Mouse (Mus musculus) embryo, embryonic 10.5 days (tissue): ENCODE measurements at regions not wholly inside any gene's neighbourhood (a gene's known extent, or its start where the extent isn't known, plus 50 kb on each side); places are given as distances from the start of the nearest gene placed in this dataset.

Source experiments
- DNase-seq: peaks from one replicate; pipeline ENCODE4 v3.0.0-alpha.2; 2015; ENCODE audit warnings: low spot score

DNA sequence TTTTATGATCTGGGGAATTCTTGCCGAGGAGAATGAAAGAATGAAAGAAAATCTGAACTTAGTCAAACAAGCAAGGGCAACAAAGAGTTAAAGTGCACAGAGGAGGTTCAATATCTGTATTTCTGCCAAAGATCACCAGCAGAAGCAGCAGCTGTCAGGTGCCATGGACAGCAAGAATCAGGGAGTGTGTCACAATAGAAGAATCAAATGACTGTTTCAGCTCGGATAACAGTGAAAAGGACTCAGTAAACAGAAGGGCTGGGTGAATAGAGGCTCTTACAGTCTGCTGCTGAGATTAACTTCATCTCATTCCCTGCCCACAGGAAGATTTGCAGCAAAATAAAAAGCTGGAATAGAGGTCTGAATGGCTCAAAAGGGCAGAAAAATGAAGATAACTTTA, 495.3 kb upstream of the Gm5415 start:
- DNase-seq: peak; percentile 36

DNA sequence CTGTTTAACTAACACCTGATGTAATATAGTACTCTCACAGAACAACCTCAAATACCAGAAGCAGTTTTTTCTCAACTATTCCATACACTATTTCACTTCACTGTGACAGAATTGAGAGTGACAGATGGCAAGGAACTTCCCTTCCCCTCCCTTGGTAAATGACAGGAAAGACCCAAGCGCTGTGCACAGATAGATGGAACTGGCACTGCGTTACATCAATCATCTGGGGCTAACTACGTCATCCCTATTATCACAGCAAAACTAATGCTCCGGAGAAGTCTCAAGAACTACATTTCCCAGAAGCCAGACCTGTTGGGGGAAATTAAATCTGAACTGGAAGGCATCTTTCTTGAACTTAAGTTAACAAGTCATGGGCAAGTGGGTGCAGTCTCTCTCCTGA, 493.6 kb upstream of the Gm5415 start:
- no peak for DNase-seq

DNA sequence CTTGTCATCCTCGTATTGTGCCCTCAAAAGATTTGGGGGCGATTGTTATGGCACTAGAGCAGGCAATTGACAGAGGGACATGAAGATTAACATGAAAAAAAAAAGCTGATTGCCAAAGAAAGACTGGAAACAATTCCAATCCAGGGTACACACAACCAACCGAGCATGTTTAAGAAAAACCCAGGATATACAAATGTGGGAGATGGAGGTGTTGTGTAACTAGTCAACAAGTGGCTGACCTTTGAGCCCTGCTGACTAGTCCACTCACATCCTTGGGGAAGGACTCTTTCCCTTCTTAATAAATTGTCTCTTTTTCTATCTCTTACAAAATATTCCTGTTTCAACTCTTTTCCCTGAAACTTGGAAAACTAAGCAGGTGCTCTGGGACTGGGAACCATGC, 484.9 kb upstream of the Gm5415 start:
- DNase-seq: no peak

DNA sequence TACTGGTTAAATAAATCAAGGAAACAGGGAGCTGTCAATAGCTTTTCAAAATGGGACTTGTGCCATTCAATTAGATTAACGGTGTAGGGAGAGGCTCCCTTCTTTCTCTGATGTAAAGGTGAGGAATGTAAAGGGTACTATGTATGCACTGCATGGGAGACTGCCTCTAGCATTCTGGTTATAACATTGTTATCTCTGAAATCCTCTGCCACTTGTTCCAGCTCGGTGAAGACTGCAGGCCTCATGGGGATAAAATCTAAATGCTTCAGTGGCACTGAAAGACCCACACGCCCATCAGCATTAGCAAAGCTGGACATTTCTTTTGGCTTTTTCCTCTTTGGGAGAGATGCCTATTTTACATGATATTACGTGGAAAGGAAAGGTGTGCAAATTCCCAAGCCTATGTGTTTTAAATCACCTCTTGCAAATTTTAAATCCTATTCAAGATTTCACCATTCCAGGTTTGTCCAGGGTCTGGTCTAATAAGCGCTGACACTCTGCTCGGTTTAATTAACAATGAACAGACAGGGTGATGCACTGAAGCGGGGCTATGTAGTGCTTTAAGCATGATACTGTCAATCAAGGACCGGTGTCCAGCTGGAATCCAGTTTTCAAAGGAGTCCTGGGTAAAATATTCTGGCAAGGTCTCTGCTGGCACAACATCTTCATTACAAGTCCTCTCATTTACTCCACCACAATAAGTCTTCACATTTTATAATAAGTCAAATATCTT, 479.8 kb upstream of the Gm5415 start:
- DNase-seq: peak; percentile 8

DNA sequence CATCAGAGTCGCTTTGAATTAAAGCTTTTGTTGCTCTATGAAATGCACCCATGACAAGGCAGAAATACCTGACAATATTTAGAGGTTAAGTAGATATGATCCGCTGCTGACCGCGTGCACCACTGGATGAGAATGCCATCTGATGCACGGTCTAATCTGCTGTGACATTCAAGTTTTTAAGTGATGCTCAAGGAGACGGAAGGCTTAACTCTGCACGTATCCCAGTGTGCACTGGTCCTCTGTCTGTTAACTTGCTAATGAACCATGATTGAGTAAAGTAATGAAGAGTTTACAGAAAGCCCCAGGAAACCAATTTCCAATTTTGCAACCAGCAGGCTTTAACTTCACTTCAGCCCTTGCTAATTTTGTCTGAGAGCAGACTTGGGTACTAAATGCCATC, 478.3 kb upstream of the Gm5415 start:
- DNase-seq: peak; percentile 8

DNA sequence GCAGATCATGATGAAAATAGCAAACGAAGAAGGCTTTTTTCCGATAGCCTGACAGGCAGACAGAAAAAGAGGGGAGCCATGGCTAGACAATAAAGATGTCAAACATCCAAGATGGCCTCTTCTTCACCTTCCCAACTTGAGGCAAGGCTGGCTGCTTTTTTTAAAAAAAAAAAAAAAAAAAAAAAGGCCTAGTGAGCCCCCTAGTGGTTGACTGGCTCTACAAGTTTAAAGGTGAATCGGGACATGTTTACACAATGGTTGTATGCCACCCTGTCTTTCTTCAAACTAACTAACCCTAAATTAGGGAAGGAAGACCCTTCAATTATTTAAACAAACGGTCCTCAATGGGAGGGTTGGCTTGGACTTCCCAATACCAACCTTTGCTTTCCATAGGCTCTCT, 475.8 kb upstream of the Gm5415 start:
- DNase-seq: peak; percentile 7

DNA sequence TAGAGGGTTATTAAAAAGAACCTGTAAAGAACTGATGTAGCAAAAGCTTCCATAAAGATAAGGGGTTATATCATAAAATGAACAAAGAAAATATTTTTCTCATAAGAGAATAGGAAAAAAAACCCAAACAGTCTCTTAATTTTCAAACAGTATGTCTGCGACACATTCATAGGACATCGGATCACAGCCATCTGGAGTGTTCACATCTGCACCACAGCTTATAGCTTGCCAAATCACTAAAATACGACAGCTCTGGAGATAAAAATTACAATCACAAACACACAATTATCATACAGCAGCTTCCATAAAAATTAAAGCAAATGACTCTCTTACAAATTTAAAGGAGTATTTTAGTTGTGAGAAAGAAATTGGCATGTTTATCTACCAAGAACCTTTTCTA, 456.9 kb upstream of the Gm5415 start:
- no peak for DNase-seq

DNA sequence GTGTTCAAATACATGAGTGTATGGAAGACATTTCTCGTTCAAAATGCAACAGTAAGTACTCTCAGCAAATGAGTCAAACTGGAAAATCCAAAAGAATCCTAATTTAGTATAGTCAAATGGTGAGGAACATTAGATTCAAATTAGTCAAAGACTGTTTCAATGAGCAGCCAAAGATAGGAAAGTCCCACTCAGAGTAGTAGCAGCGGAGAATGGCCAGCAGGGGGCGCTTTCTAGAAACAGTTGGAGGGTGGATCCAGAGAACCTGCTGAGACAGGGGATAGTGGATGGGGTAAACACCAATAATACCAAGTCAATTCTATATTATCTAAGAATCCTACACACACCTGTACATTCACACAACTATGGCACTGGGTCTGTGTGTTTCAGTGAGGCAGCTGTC, 417.9 kb upstream of the Gm5415 start:
- DNase-seq: no peak

DNA sequence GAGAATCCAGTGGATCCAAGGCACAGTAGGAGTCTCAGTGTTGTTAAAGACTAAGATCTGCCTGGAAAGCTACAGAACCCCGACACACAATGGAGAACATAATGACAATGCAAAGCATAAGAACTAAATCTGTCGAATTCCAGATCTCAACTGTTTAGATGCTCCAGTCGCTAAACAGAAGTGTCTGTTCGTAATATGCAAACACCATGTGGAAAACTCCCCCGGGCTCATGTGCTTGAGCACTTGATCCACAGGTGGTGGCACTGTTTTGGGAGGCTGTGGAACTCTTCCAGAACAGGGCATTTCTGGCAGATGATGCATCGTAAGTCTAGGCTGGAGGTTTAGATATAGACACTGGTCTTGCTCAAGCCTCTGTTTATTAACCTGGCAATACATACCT, 412.2 kb upstream of the Gm5415 start:
- no peak for DNase-seq

DNA sequence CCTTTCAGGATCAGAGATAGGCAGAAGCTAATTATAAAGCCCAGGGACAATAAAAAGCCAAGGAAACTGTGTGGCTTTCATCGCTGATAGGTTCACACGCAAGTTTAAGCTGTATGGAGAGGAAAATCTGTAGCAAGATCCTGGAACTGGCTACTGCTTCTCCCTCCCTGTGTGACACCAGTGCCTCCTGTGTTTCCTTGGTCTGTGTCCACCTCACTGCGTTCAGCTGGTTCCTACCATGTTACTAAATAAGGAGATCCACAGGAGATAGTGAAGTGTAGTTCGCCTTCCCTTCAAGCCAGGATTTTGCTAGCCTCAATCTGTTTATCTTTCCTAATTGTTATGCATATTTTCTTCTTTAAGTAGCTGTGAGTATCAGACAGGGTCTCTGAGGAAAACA, 399.2 kb upstream of the Gm5415 start:
- no peak for DNase-seq

DNA sequence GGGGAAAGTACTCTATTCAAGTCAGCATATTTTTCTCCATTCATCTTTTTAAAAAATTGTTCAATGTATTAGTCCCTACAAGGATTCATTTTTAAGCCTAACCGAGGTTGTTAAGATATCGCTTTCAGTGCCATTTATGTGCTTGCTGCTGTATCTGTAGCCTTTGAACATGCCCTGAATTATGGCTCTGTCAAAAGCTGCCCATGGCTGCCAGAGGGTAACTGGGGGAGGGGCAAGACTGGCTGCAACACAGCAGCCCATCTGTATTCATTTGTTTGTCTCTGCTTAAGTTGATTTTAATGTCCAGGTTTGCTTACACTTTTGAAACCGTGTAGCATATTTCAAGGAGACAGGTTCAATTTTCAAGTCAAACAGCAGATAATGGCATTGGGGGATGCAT, 383.3 kb upstream of the Gm5415 start:
- peak; percentile 17 for DNase-seq

DNA sequence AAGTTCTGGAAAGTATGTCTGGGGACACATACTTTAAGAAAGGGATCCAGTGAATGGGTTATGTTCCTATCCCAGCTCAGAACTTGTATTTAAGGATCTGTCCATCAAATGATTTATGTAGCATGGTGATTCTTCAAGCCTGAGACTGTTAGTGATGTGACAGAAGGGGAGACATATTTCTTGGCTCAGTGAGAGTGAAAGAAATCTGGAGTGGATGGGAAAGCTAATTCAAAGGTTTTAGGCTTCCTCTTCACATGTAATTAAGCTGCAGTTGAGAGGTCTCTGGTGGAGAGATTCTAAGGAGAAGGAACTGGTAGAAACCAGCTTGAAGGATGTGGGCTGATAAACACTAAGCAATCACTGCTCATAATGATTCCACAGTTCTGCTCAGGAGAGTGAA, 355.3 kb upstream of the Gm5415 start:
- DNase-seq: no peak

DNA sequence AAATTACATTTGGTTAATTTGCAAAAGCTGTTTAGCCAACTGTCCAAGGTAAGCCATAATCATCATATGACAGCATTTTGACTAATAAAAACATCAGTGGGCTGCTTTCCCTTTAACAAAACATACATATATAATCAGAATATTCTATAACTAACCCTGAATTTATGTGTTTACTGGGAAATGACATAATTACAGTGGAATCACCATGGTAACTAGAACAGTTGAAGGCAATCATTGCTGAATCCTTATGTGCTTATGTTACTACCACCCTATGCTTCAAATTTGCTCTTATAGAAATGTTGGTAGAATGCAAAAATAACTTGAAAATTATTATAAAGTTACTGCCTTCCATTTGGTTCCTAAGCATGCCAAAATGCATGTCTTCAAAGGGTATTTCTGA, 340.6 kb upstream of the Gm5415 start:
- DNase-seq: no peak

DNA sequence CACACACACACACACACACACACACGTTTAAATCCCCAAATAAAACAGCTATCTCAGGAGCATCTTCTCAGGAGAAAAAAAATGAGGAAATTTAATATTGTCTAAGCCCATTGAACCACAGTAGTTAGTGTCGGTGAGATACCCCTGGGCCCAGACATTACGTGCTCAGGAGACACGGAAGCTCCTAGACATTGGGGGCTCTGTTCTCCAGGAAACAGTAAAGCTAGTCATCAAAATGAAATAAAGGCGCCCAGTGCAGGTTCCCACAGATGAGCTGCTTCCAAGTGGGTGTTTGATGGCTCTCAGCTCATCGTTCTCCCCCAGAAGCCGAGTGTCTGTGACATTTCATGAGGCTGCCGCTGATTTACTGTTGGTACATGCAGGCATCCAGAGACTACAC, 325.8 kb upstream of the Gm5415 start:
- no peak for DNase-seq

DNA sequence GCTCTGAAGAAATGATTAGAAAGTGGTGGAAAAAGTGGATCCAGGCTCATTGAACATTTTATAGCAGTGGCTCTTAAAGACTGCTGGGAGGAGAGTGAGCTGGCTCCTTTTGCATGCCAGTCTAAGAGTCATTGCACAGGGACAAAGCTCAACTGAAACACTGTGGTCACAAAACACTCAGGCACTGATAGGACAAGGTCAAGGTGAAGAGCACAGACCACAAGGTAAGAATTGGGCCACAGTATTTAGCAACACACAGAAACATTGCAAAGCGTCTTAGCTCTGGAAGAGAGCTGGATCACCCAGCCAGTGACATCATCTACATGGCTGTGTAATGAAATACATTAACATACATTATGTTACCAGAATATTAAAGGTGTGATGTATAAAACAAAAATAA, 319.0 kb upstream of the Gm5415 start:
- no peak for DNase-seq

DNA sequence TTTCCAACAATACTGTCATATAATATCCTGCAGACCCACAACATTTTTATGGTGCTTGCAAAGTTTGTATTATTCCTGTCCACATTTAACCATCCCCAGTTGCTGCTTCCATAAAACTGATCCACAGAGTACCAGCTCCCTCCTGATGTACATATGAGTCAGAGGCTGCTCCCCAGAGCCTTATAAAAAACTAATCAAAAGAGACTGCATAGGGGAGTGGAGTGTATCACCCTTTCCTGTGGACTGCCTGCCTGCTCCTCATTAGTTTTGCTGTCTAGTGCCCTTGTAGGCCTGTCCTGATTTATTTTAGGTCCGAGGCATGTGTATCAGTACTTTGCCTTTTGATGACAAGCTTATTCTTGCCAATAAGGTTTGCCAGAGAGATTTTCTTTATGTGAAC, 310.9 kb upstream of the Gm5415 start:
- DNase-seq: no peak
